Mouse (Mus musculus) midbrain, embryonic 16.5 days (tissue): Measurements from ENCODE around the gene Nrxn2. TPM values are rescaled to one million over a fixed set of nuclear protein-coding genes. Genes with fewer than 3 reads are reported as not detected.
A peak's percentile ranks its signal among the peaks of the same experiment; 100 is the strongest.

ENCODE experiments used
- ATAC-seq: fragments of 200-750 bp; cut with Nextera tagmentation; 2 replicates; pipeline ENCODE4 v1.8.0; 2017; ENCODE audit warnings: moderate TSS enrichment
- H3K27ac ChIP-seq: fragments of 300-500 bp; sonication (generic); 2 replicates; pipeline ENCODE4 v1.5.1; 2014; ENCODE audit warnings: mild to moderate bottlenecking, low read length, mixed read lengths
- H3K27me3 ChIP-seq: fragments of 300-500 bp; sonication (generic); 2 replicates; pipeline ENCODE4 v1.6.1; 2014; ENCODE audit warnings: low read depth, low read length, mixed read lengths; ENCODE audit not compliant: control insufficient read depth, insufficient read depth
- H3K36me3 ChIP-seq: fragments of 300-500 bp; sonication (generic); 2 replicates; pipeline ENCODE4 v1.6.1; 2014; ENCODE audit warnings: mild to moderate bottlenecking, low read length, moderate library complexity, mixed read lengths; ENCODE audit not compliant: control insufficient read depth, insufficient read depth
- H3K4me1 ChIP-seq: fragments of 300-500 bp; sonication (generic); 2 replicates; pipeline ENCODE4 v1.6.1; 2014; ENCODE audit warnings: mild to moderate bottlenecking, low read length, mixed read lengths; ENCODE audit not compliant: control insufficient read depth, insufficient read depth
- H3K4me2 ChIP-seq: fragments of 300-500 bp; sonication (generic); 2 replicates; pipeline ENCODE4 v1.6.1; 2014; ENCODE audit warnings: mild to moderate bottlenecking, low read length, mixed read lengths
- H3K4me3 ChIP-seq: fragments of 300-500 bp; sonication (generic); 2 replicates; pipeline ENCODE4 v1.5.1; 2014; ENCODE audit warnings: low read depth, mild to moderate bottlenecking, low read length, moderate library complexity, mixed read lengths
- H3K9ac ChIP-seq: fragments of 300-500 bp; sonication (generic); 2 replicates; pipeline ENCODE4 v1.6.1; 2014; ENCODE audit warnings: low read depth, low read length, mixed read lengths
- H3K9me3 ChIP-seq: fragments of 300-500 bp; sonication (generic); replicated peaks from 2 replicates; pipeline ENCODE4 v1.6.1; 2014; ENCODE audit warnings: mild to moderate bottlenecking, low read length, mixed read lengths; ENCODE audit not compliant: control insufficient read depth, poor library complexity, severe bottlenecking
- WGBS: fragments of 180-500 bp; shearing (Covaris S2); extraction: QIAGEN DNeasy Blood & Tissue Kit; methylation state at CpG from one replicate; pipeline ENCODE4 v1.1.7; 2014; 5-methylcytosine and 5-hydroxymethylcytosine counted together
- polyA plus RNA-seq: library from polyadenylated mRNA; unstranded; fragments of >200 nt; fragmentation: Nextera tagmentation; extraction: Ambion mirVana; gene quantifications from 2 replicates; pipeline ENCODE4 v1.2.1, GENCODE M21; 2015

Gene Nrxn2
- polyA plus RNA-seq, 1 experiment from 2014 or later = 37.5 TPM

DNA sequence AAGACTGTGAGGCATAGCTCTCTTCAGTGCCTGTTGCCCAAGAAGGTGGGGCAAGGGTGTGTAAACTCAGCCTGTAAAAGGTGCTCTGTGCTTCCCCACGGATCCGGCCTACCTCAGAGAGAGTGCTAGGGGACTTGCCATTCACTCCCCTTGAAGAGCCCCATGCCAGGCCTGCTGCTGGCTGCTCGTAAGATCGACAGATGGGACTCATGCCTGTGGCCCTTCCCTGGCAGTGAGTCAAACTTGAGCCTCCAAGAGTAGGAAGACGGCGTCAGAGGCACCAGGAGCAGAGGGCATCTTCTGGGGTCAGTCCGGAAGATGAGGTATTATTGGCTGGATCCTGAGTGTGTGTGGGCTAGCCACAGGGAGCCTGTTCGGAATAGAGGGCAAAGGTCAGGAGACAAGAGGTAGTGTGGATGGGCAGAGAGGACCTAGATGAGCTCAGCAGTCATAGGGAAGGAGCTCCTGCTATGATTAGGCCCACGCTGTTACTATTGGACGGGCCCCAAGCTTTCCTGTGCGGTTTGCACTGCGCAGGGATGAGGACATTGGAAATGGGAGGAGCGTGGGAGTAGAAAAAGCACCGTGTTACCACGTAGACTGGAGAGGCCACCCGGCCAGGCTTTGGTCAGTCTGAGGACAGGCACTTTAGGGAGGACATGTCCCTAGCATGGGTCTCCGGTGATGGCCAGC lies 109.5 kb downstream of the Nrxn2 start:
- no peak overlapping the region for H3K27ac ChIP-seq
- 82% methylated on average over 17 of the region's 17 CpGs for WGBS
- no peaks in the 10 kb centered on the region for H3K27me3 ChIP-seq
- H3K4me3 ChIP-seq = no peak overlapping the region
- H3K36me3 ChIP-seq = peaks cover 8% of the 10 kb centered on the region
- no peak for ATAC-seq
- no peak overlapping the region for H3K4me2 ChIP-seq
- peaks cover 36% of the 10 kb centered on the region for H3K4me1 ChIP-seq
- H3K9ac ChIP-seq = no peak overlapping the region
- no peaks in the 10 kb centered on the region for H3K9me3 ChIP-seq

DNA sequence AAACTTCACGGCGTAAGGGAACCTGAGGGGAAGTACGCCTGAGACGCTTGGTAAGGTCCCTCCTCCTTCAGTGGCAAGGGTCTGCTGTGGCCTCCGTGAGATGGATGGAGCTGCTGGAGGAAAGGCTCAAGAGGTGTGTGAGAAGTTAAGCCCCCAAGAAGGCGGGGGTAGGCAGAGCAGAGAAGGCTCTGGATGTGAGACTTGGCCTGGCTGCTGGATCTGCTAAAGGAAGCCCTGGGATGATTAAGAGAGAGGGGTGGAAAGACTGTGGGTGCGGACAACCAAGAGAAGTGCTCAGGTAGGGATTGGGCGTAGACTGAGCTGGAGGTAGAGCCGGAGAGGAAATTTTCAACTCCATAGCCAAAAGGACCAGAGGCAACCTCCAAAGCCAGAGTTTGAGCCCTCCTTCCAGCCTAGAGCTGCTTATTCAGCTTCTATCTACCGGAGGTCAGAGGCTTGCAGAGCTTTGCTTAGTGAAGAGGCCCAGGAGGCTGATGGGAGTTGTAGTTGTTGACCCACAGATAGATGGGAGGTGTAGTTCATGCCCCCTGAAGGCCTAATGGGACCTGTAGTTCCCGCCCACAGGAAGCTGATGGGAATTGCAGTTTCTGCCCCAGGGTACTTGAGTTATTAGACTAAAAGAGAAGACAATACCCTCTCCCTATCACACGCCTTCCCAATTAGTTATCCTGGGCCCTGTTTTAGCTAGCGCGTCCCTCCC lies 110.9 kb downstream of the Nrxn2 start:
- 58% methylated on average over 14 of the region's 14 CpGs for WGBS
- Histone ChIP-seq H3K36me3 (peaks cover 8% of the 10 kb centered on the region), H3K4me1 (peaks cover 43% of the 10 kb centered on the region), H3K4me3 (no peak overlapping the region), H3K27me3 (no peaks in the 10 kb centered on the region), H3K27ac (peak overlapping the region; percentile 55), H3K9ac (no peak overlapping the region), H3K9me3 (no peaks in the 10 kb centered on the region), H3K4me2 (no peak overlapping the region)
- ATAC-seq = no peak

DNA sequence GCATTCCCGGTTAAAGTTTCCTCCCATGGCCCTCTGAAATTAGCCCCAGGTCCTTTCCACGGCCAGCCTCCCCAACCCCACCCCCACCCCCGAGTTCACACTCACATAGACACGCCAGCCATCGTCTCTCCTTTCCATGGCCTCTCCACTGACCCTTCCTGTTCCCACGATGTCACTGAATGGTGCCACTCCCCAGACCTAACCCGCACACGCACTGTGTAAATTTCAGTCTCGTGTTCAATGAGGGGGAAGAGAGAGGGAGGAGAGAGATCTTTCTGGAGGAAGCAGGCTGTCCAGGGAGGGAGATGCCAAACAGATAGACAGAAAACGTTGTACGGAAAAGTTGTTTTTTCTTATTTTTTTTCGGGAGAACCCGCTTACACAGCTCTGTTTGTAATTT lies 111.8 kb downstream of the Nrxn2 start:
- WGBS = 22% methylated on average over 13 of the region's 13 CpGs
- no peak overlapping the region for H3K9ac ChIP-seq
- no peak overlapping the region for H3K4me3 ChIP-seq

DNA sequence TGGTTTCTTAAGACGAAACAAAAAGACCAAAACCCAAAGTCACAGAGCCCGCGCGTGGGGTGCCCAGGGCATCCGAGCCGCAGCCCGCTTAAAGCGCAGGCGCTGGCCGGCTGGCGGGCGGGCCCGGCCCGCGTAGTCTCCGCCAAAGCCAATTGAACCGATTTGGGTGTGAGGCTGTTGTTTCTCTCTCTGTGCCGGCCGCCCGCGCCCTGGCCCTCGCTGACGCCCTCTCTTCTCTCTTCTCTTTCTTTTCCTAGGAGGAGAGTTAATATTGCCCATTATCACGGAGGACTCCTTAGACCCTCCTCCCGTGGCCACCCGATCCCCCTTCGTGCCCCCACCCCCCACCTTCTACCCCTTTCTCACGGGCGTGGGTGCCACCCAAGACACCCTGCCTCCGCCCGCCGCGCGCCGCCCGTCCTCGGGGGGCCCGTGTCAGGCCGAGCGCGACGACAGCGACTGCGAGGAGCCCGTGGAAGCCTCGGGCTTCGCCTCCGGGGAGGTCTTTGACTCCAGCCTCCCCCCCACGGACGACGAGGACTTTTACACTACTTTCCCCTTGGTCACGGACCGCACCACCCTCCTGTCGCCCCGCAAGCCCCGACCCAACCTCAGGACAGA lies 112.6 kb downstream of the Nrxn2 start:
- Histone ChIP-seq H3K36me3 (peaks cover 3% of the 10 kb centered on the region), H3K27me3 (no peaks in the 10 kb centered on the region), H3K4me3 (peak overlapping the region; percentile 27), H3K9me3 (no peaks in the 10 kb centered on the region), H3K9ac (peak overlapping the region; percentile 62), H3K27ac (peak overlapping the region; percentile 71), H3K4me2 (peak overlapping the region; percentile 60), H3K4me1 (peaks cover 46% of the 10 kb centered on the region)
- ATAC-seq = no peak
- 1% methylated on average over 54 of the region's 56 CpGs for WGBS

More for the DNA sequence above, 111.8 kb downstream of the Nrxn2 start:
- Histone ChIP-seq H3K27ac (peak overlapping the region; percentile 33), H3K36me3 (peaks cover 6% of the 10 kb centered on the region), H3K4me2 (peak overlapping the region; percentile 32), H3K27me3 (no peaks in the 10 kb centered on the region), H3K4me1 (peaks cover 46% of the 10 kb centered on the region), H3K9me3 (no peaks in the 10 kb centered on the region)
- ATAC-seq = no peak

DNA sequence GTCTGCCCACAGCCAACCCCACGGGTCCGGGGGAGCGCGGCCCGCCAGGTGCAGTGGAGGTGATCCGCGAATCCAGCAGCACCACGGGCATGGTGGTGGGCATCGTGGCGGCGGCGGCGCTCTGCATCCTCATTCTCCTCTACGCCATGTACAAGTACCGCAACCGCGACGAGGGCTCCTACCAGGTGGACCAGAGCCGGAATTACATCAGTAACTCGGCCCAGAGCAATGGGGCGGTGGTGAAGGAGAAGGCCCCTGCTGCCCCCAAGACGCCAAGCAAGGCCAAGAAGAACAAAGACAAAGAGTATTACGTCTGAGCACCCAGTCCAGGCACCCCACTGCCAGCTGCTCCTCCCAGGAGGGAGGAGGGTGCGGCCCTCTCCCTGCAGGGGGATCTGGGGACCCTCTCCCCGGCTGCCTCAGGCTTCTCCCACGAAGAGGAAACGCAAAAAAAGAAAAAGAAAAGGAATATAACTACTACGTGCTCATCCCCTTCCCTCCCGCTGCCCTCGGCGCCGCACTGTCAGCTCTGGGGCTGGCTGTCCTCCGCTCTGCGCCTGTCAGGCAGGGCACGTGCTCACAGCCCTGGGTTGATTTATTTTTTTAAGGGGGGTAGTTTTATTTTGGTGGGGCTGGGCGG lies 113.4 kb downstream of the Nrxn2 start:
- H3K4me1 ChIP-seq = peaks cover 46% of the 10 kb centered on the region
- peak overlapping the region; percentile 71 for H3K27ac ChIP-seq

DNA sequence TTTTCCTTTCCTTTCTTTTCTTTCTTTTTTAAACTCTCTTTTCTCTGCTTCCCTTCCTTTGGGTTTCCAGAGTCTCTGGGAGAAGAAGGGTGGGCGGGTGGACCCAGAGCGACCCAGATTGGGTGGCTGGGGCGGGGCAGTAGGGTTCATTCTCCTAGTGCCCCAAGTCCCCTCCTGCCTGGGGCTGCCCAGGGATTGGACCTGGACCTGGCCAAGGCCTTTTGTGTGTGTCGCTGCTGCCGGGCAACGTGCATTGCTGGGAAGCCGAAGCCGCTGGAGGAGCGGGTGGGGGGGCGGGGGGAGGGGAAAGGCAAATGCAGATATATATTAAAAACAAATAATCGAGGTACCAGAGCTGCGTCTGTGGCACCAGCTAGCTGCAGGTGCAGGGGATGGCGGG lies 114.1 kb downstream of the Nrxn2 start:
- no peak overlapping the region for H3K9ac ChIP-seq
- H3K36me3 ChIP-seq = no peaks in the 10 kb centered on the region; the same call in 1 of the 2 replicates
- no peaks in the 10 kb centered on the region for H3K9me3 ChIP-seq
- H3K4me3 ChIP-seq = no peak overlapping the region
- peaks cover 46% of the 10 kb centered on the region for H3K4me1 ChIP-seq
- H3K4me2 ChIP-seq = peak overlapping the region; percentile 33
- 6% methylated on average over 13 of the region's 13 CpGs for WGBS
- ATAC-seq = no peak
- H3K27ac ChIP-seq = peak overlapping the region; percentile 50
- no peaks in the 10 kb centered on the region for H3K27me3 ChIP-seq

More for the DNA sequence above, 113.4 kb downstream of the Nrxn2 start:
- Histone ChIP-seq H3K36me3 (no peaks in the 10 kb centered on the region; the same call in 1 of the 2 replicates), H3K4me3 (peak overlapping the region; percentile 27), H3K4me2 (peak overlapping the region; percentile 60), H3K9me3 (no peaks in the 10 kb centered on the region), H3K9ac (peak overlapping the region; percentile 62), H3K27me3 (no peaks in the 10 kb centered on the region)
- WGBS = 5% methylated on average over 36 of the region's 36 CpGs
- ATAC-seq = peak; percentile 9; the same call in 1 of the 2 replicates

DNA sequence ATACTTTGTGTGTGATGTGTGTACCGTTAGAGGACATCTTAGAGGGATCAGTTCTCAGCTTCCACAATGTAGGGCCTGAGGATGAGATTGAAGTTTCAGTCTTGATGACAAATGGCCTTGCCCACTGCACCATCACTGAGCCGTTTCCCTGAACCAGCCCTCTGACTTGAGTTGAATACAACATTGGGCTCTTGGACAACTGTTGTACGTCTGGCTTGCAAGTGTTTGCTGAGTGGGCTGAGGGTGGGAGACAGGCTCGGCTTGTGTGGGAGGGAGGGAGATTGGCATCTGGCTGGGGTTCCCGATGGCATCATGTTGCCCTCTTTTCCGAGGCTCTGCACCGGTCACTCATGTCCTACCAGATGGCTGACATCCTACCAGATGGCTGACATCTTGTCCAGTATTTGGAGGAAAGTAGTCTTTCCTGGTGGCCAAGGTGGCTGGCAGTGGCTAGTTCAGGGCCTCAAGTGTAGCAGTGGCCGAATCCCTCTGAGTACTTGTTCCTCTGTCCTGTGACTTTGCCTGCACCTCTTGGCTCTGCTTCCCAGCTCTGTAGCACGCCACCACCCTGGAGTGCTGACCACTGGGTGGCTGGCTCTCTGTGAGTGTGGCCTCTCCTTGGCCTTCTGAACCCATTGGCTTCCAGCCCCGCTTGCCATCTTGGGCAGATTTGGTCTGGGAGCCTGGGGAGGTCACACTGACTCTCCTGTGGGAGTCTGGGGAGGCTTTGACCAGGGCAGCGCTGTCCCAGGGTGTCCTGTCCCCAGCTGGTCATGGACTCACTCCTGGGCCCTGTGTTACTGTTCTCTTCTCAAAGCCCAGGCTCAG lies 115.0 kb downstream of the Nrxn2 start:
- H3K9ac ChIP-seq = 0 out of 2 replicates have a peak overlapping the region, but pooled peaks have one; percentile 20
- peak overlapping the region; percentile 50 for H3K27ac ChIP-seq
- no peaks in the 10 kb centered on the region for H3K27me3 ChIP-seq
- no peaks in the 10 kb centered on the region for H3K36me3 ChIP-seq
- no peaks in the 10 kb centered on the region for H3K9me3 ChIP-seq
- peak overlapping the region; percentile 33; the same call in 1 of the 2 replicates for H3K4me2 ChIP-seq
- 63% methylated on average over 11 of the region's 11 CpGs for WGBS
- ATAC-seq = no peak
- no peak overlapping the region for H3K4me3 ChIP-seq
- H3K4me1 ChIP-seq = peaks cover 46% of the 10 kb centered on the region

DNA sequence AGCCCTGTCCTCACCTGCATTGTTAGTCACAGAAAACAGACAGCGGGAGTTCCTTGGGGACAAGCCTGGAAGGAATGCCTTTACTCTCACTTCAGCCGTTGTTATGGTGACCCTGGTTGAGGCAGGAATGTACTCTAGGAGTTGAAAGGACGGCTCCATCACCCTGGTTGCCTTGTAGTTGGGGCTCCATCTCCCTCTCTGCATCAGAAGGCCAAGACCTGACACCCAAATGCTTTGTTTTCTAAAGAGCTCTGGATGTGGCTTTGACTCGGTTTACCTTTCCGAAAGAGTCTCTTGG lies 115.5 kb downstream of the Nrxn2 start:
- Histone ChIP-seq H3K27me3 (no peaks in the 10 kb centered on the region), H3K9ac (0 out of 2 replicates have a peak overlapping the region, but pooled peaks have one; percentile 20), H3K4me3 (no peak overlapping the region), H3K4me1 (peaks cover 46% of the 10 kb centered on the region), H3K36me3 (no peaks in the 10 kb centered on the region), H3K4me2 (no peak overlapping the region), H3K9me3 (no peaks in the 10 kb centered on the region), H3K27ac (no peak overlapping the region)
- no peak for ATAC-seq
- WGBS = 28% methylated on average over 5 of the region's 5 CpGs
